ENCODE assay signal across 11 mouse cellular contexts in genomic region chr5:130472209-130472608, GRCm38 (mm10).
"Had no signal": no experiment of that assay in that cellular context is flagged by ENCODE, and none has a peak within 500 bp of the region (broad histone marks: within the 10 kb centered on the region; RNA-seq: fewer than 3 reads in every experiment).

No protein-coding gene starts in this region.

- DNase-seq: kidney, postnatal 14 days; kidney, postnatal 4 days; left cerebral cortex, postnatal 4 days; liver, postnatal 0 days; lung, embryonic 14.5 days; right cerebral cortex, adult 18-20 months; right cerebral cortex, postnatal 14 days; right cerebral cortex, postnatal 4 days; thymus, adult 2 months; thymus, postnatal 14 days; thymus, postnatal 4 days had no signal
